Mouse (Mus musculus) stomach, postnatal 0 days (tissue): ENCODE measurements at regions not wholly inside any gene's neighbourhood (a gene's known extent, or its start where the extent isn't known, plus 50 kb on each side); places are given as distances from the start of the nearest gene placed in this dataset.

ENCODE experiments used
- CTCF ChIP-seq: IDR thresholded peaks from 2 replicates; pipeline ENCODE4 v1.5.1; 2016; ENCODE audit warnings: antibody characterized with exemption, low read depth, mild to moderate bottlenecking, moderate library complexity
- EP300 ChIP-seq: optimal IDR thresholded peaks from 2 replicates; pipeline ENCODE3; 2016; ENCODE audit warnings: antibody characterized with exemption

DNA sequence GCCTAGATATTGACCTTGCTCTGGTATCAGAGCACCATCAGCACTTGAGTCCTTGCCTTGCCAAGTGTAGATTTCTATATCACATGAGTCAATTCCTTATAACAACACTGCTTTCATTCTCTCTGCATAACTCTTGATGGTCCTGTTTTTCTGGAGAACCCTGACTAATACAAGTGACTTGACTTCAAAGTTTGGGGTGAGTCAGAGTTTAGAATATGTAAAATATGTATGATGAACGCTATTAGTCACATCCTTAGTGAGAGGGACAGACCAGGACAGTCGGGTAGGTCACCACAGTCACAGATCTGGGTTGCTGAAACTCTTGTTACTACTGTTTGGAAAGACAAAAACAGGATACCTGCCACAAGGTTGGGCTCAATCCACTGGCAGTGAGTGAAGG is 1105.3 kb downstream of the Mrps31 start:
- TF ChIP-seq CTCF, result no peak
- TF ChIP-seq EP300, result no peak
